Mouse (Mus musculus): ENCODE data around the gene Slc24a3. TPM values are rescaled to one million over a fixed set of nuclear protein-coding genes. Genes with fewer than 3 reads are reported as not detected.

The Slc24a3 gene
- 3.1 and 5.2 TPM in 2 replicates for polyA plus RNA-seq (2014; fragmentation: Nextera tagmentation; extraction: Ambion mirVana)

- Histone ChIP-seq H3K9ac (ENCODE audit: low read length) (peak within 1 kb of the TSS; percentile 78), H3K4me2 (ENCODE audit: low read length) (peak within 1 kb of the TSS; percentile 87), H3K27ac (ENCODE audit: low read depth, low read length) (peak within 1 kb of the TSS; percentile 88), H3K27me3 (replicated peaks; ENCODE audit: control insufficient read depth, insufficient read depth, low read length) (no peaks in the 10 kb centered on the region), H3K4me3 (ENCODE audit: low read depth, low read length) (peak within 1 kb of the TSS; percentile 70), H3K36me3 (ENCODE audit: control insufficient read depth, insufficient read depth, low read length) (no peaks in the 10 kb centered on the region), H3K4me1 (ENCODE audit: control insufficient read depth, insufficient read depth, low read length) (0 out of 2 replicates have a peak, but pooled peaks cover 3% of the 10 kb centered on the region), H3K9me3 (replicated peaks; ENCODE audit: control insufficient read depth, low read length) (no peaks in the 10 kb centered on the region)
- ATAC-seq (peak; percentile 87), DNase-seq (ENCODE audit: low spot score) (peak; percentile 86)
- under 1% methylated on average over 64 of the region's 100 CpGs for WGBS
Observed at GRCm38 (mm10) chr2:145167664-145168360, at the start of gene Slc24a3. TSS of gene Slc24a3 (plus strand) at chr2:145167754.

GRCm38 (mm10) chr2:145117762-145118161 lies 49.8 kb upstream of the Slc24a3 start:
- Histone ChIP-seq H3K27me3 (replicated peaks; ENCODE audit: control insufficient read depth, insufficient read depth, low read length) (no peaks in the 10 kb centered on the region), H3K9ac (ENCODE audit: low read length) (no peak overlapping the region), H3K4me2 (ENCODE audit: low read length) (no peak overlapping the region), H3K36me3 (ENCODE audit: control insufficient read depth, insufficient read depth, low read length) (no peaks in the 10 kb centered on the region), H3K27ac (ENCODE audit: low read depth, low read length) (no peak overlapping the region), H3K4me3 (ENCODE audit: low read depth, low read length) (no peak overlapping the region), H3K9me3 (replicated peaks; ENCODE audit: control insufficient read depth, low read length) (no peaks in the 10 kb centered on the region), H3K4me1 (ENCODE audit: control insufficient read depth, insufficient read depth, low read length) (no peaks in the 10 kb centered on the region)
- no peak for DNase-seq (ENCODE audit: low spot score)
- WGBS, result 86% methylated on average over 5 of the region's 5 CpGs
- no peak for ATAC-seq

GRCm38 (mm10) chr2:145127747-145128146 lies 39.8 kb upstream of the Slc24a3 start:
- Histone ChIP-seq H3K4me2 (ENCODE audit: low read length) (no peak overlapping the region), H3K4me1 (ENCODE audit: control insufficient read depth, insufficient read depth, low read length) (no peaks in the 10 kb centered on the region), H3K27ac (ENCODE audit: low read depth, low read length) (no peak overlapping the region), H3K4me3 (ENCODE audit: low read depth, low read length) (no peak overlapping the region), H3K9me3 (replicated peaks; ENCODE audit: control insufficient read depth, low read length) (no peaks in the 10 kb centered on the region), H3K9ac (ENCODE audit: low read length) (no peak overlapping the region), H3K36me3 (ENCODE audit: control insufficient read depth, insufficient read depth, low read length) (no peaks in the 10 kb centered on the region), H3K27me3 (replicated peaks; ENCODE audit: control insufficient read depth, insufficient read depth, low read length) (no peaks in the 10 kb centered on the region)
- DNase-seq (ENCODE audit: low spot score), result no peak
- 89% methylated on average over 3 of the region's 3 CpGs for WGBS
- ATAC-seq, result no peak

DNA sequence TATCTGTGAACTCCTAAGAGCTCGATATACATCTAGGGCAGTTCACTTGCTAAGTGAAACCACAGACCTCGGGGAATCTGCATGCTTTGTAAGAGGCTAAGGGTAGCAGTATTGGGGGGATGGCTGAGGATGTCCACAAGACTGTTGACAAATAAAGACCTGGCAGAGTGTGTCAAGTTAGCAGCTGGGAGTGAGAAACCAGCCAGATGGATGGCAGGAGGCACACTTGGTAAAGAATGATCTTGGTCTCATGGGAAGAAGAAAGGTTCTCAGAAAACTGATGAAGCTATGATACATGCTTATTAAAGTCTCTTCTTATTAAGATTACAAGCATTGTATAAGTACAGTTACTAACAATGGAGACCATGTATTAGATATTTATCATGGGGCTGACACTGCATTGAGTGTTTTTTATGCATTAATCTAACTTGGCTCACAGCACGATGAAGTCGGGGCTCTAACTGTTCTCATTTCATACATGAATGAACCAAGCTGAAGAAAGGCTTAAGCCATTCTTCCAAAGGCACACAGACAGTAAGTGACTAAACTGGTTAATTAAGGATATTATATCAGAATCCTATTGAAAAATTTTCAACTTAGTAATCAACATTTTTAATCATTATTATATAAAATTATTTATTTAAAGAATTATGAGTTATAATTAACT lies 30.8 kb upstream of the Slc24a3 start:
- Histone ChIP-seq H3K4me1 (ENCODE audit: control insufficient read depth, insufficient read depth, low read length) (no peaks in the 10 kb centered on the region), H3K4me2 (ENCODE audit: low read length) (no peak overlapping the region), H3K9me3 (replicated peaks; ENCODE audit: control insufficient read depth, low read length) (no peaks in the 10 kb centered on the region), H3K27me3 (replicated peaks; ENCODE audit: control insufficient read depth, insufficient read depth, low read length) (no peaks in the 10 kb centered on the region), H3K9ac (ENCODE audit: low read length) (no peak overlapping the region), H3K27ac (ENCODE audit: low read depth, low read length) (no peak overlapping the region), H3K4me3 (ENCODE audit: low read depth, low read length) (no peak overlapping the region), H3K36me3 (ENCODE audit: control insufficient read depth, insufficient read depth, low read length) (no peaks in the 10 kb centered on the region)
- 62% methylated on average over 4 of the region's 4 CpGs for WGBS
- no peak for ATAC-seq
- DNase-seq (ENCODE audit: low spot score), result no peak

- ATAC-seq (no peak), DNase-seq (ENCODE audit: low spot score) (no peak)
- Histone ChIP-seq H3K4me3 (ENCODE audit: low read depth, low read length) (no peak overlapping the region), H3K9ac (ENCODE audit: low read length) (no peak overlapping the region), H3K27ac (ENCODE audit: low read depth, low read length) (no peak overlapping the region), H3K27me3 (replicated peaks; ENCODE audit: control insufficient read depth, insufficient read depth, low read length) (no peaks in the 10 kb centered on the region), H3K36me3 (ENCODE audit: control insufficient read depth, insufficient read depth, low read length) (no peaks in the 10 kb centered on the region), H3K4me2 (ENCODE audit: low read length) (no peak overlapping the region), H3K4me1 (ENCODE audit: control insufficient read depth, insufficient read depth, low read length) (no peaks in the 10 kb centered on the region), H3K9me3 (replicated peaks; ENCODE audit: control insufficient read depth, low read length) (no peaks in the 10 kb centered on the region)
- WGBS, result 87% methylated on average over 1 of the region's 1 CpGs
Observed at GRCm38 (mm10) chr2:145150407-145150806, 17.1 kb upstream of the Slc24a3 start.

GRCm38 (mm10) chr2:145150821-145151220 lies 16.7 kb upstream of the Slc24a3 start:
- Histone ChIP-seq H3K27ac (ENCODE audit: low read depth, low read length) (no peak overlapping the region), H3K9me3 (replicated peaks; ENCODE audit: control insufficient read depth, low read length) (no peaks in the 10 kb centered on the region), H3K27me3 (replicated peaks; ENCODE audit: control insufficient read depth, insufficient read depth, low read length) (no peaks in the 10 kb centered on the region), H3K4me3 (ENCODE audit: low read depth, low read length) (no peak overlapping the region), H3K4me2 (ENCODE audit: low read length) (no peak overlapping the region), H3K4me1 (ENCODE audit: control insufficient read depth, insufficient read depth, low read length) (no peaks in the 10 kb centered on the region), H3K36me3 (ENCODE audit: control insufficient read depth, insufficient read depth, low read length) (no peaks in the 10 kb centered on the region), H3K9ac (ENCODE audit: low read length) (no peak overlapping the region)
- WGBS, result 89% methylated on average over 3 of the region's 3 CpGs
- ATAC-seq (no peak), DNase-seq (ENCODE audit: low spot score) (no peak)

- Histone ChIP-seq H3K4me1 (ENCODE audit: control insufficient read depth, insufficient read depth, low read length) (no peaks in the 10 kb centered on the region), H3K4me2 (ENCODE audit: low read length) (no peak overlapping the region), H3K4me3 (ENCODE audit: low read depth, low read length) (no peak overlapping the region), H3K36me3 (ENCODE audit: control insufficient read depth, insufficient read depth, low read length) (no peaks in the 10 kb centered on the region), H3K9ac (ENCODE audit: low read length) (no peak overlapping the region), H3K27me3 (replicated peaks; ENCODE audit: control insufficient read depth, insufficient read depth, low read length) (no peaks in the 10 kb centered on the region), H3K9me3 (replicated peaks; ENCODE audit: control insufficient read depth, low read length) (no peaks in the 10 kb centered on the region), H3K27ac (ENCODE audit: low read depth, low read length) (no peak overlapping the region)
- no peak for ATAC-seq
- 87% methylated on average over 1 of the region's 1 CpGs for WGBS
- no peak for DNase-seq (ENCODE audit: low spot score)
Observed at GRCm38 (mm10) chr2:145152281-145152680, 15.3 kb upstream of the Slc24a3 start.

DNA sequence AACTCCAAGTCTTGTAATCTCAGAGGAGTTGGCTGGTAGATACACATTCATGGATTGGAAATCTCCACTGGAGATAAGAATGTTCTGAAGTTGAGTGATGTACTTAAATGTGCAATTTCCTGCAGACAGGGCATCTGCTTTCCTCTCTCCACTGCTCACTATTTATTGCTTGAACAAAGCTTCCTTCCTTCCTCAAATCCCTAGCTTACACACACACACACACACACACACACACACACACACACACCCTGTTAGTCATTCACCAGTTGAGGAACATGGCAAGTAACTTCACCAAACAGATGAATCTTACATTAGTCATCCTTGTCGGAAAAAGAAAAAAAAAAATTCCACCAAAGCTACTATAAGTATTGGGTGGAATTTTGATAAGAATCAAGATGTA lies 8.6 kb upstream of the Slc24a3 start:
- Histone ChIP-seq H3K9me3 (replicated peaks; ENCODE audit: control insufficient read depth, low read length) (no peaks in the 10 kb centered on the region), H3K4me3 (ENCODE audit: low read depth, low read length) (no peak overlapping the region), H3K36me3 (ENCODE audit: control insufficient read depth, insufficient read depth, low read length) (no peaks in the 10 kb centered on the region), H3K27me3 (replicated peaks; ENCODE audit: control insufficient read depth, insufficient read depth, low read length) (no peaks in the 10 kb centered on the region), H3K27ac (ENCODE audit: low read depth, low read length) (no peak overlapping the region), H3K4me2 (ENCODE audit: low read length) (no peak overlapping the region), H3K9ac (ENCODE audit: low read length) (no peak overlapping the region), H3K4me1 (ENCODE audit: control insufficient read depth, insufficient read depth, low read length) (no peaks in the 10 kb centered on the region)
- ATAC-seq, result no peak
- no peak for DNase-seq (ENCODE audit: low spot score)
- WGBS, result 100% methylated on average over 1 of the region's 1 CpGs

DNA sequence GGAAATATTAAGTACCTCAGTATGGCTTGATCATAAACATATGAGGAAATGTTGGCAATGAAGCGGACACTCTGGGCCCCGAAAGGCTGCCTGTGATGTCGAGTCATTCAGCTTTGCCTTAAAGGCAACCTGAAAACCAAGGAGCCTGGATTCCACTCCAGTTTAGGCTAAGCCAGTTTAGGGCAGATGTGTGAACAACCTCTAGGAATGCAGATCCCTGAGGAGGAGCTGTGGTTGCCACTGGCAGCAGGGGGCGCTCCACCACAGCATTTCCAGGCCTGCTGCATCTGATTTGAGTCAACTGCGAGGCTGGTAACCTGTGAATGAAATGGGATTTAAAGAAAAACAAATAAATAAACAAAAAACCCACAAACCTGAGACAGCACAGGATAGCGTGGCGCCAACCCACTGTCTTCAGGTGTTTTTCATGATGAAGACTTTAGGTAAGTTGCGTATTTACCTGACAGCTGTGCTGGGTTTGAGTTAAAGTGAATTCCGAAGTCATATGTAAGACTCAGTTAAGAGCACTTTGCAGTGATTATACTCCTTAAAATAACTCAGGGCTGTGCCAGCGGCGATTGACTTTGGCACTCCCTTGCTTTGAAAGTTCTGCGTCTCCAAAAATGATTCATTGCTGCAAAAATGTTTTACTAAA lies 6.4 kb upstream of the Slc24a3 start:
- Histone ChIP-seq H3K4me2 (ENCODE audit: low read length) (no peak overlapping the region), H3K27me3 (replicated peaks; ENCODE audit: control insufficient read depth, insufficient read depth, low read length) (no peaks in the 10 kb centered on the region), H3K4me3 (ENCODE audit: low read depth, low read length) (no peak overlapping the region), H3K36me3 (ENCODE audit: control insufficient read depth, insufficient read depth, low read length) (no peaks in the 10 kb centered on the region), H3K9ac (ENCODE audit: low read length) (no peak overlapping the region), H3K4me1 (ENCODE audit: control insufficient read depth, insufficient read depth, low read length) (no peaks in the 10 kb centered on the region), H3K9me3 (replicated peaks; ENCODE audit: control insufficient read depth, low read length) (no peaks in the 10 kb centered on the region), H3K27ac (ENCODE audit: low read depth, low read length) (no peak overlapping the region)
- ATAC-seq (peak; percentile 90), DNase-seq (ENCODE audit: low spot score) (peak; percentile 80)
- WGBS, result 26% methylated on average over 12 of the region's 12 CpGs
